Mouse (Mus musculus): ENCODE measurements around the gene Gm10272. TPM values are rescaled to one million over a fixed set of nuclear protein-coding genes. Genes with fewer than 3 reads are reported as not detected.

Gm10272 gene
- not detected in 2 replicates for polyA plus RNA-seq (2012; rRNA removed)

GRCm38 (mm10) chr10:77706326-77706725 is at the start of gene Gm10272:
TSS of gene Gm10272 (plus strand) at chr10:77706626.
- 97% methylated on average over 1 of the region's 1 CpGs for WGBS
- no peak within 1 kb of the TSS for H3K27ac ChIP-seq (ENCODE audit: insufficient read depth, low read length)
- no peak within 1 kb of the TSS for H3K4me3 ChIP-seq (replicated peaks; ENCODE audit: insufficient read depth, low read depth, low read length)
- TF ChIP-seq CTCF (IDR thresholded peaks at IDR 0.05; ENCODE audit: borderline replicate concordance, insufficient read depth, low read depth, low read length) (no peak), POLR2A (IDR thresholded peaks at IDR 0.05; ENCODE audit: borderline replicate concordance, insufficient read depth, low read length) (no peak)
- no peaks in the 10 kb centered on the region for H3K27me3 ChIP-seq (ENCODE audit: control insufficient read depth, insufficient read depth, low read length)
- no peaks in the 10 kb centered on the region for H3K4me1 ChIP-seq (ENCODE audit: control insufficient read depth, insufficient read depth, low read length)
- no peak for DNase-seq

DNA sequence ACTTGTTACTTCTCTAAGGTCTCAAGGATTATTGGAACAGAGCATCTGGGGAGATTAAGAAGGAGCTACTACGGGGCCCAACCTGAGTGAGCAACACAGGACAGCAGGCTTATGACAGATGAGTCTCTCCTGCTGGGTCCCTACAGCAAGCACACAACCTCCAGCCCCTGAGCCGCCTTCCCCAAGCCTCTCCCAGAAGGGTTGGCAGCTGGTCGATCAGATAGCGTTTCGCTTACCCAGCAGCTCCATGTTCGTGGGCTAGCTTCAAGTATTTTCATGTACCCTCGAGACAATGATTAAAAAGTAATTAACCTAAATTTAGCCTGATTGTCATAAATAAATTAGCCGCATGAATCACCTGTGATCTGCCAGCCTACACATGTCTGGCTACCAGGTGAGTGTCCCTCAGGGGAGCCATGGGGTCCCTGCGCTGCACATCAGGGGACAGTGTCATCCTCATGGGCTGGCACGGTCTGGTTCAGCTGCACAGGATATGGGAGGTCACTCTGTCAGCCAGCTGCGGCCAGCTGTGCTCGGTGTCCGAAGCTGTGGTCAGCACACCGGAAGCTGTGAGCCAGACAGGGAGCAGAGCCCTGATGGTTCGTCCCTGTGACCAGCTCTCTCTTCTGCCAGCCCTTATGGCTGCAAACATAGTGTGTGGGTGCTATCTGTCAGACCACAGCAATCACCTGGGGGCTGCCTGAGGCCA is 48.0 kb upstream of the Gm10272 start:
- no peak for DNase-seq
- H3K4me3 ChIP-seq (replicated peaks; ENCODE audit: insufficient read depth, low read depth, low read length), result no peak overlapping the region
- H3K27me3 ChIP-seq (ENCODE audit: control insufficient read depth, insufficient read depth, low read length), result no peaks in the 10 kb centered on the region
- 79% methylated on average over 15 of the region's 15 CpGs for WGBS
- TF ChIP-seq CTCF (IDR thresholded peaks at IDR 0.05; ENCODE audit: borderline replicate concordance, insufficient read depth, low read depth, low read length) (no peak), POLR2A (IDR thresholded peaks at IDR 0.05; ENCODE audit: borderline replicate concordance, insufficient read depth, low read length) (no peak)
- no peak overlapping the region for H3K27ac ChIP-seq (ENCODE audit: insufficient read depth, low read length)
- H3K4me1 ChIP-seq (ENCODE audit: control insufficient read depth, insufficient read depth, low read length), result no peaks in the 10 kb centered on the region

GRCm38 (mm10) chr10:77663949-77664665 is 42.3 kb upstream of the Gm10272 start:
- no peak for DNase-seq
- Histone ChIP-seq H3K27me3 (ENCODE audit: control insufficient read depth, insufficient read depth, low read length) (no peaks in the 10 kb centered on the region), H3K27ac (ENCODE audit: insufficient read depth, low read length) (no peak overlapping the region), H3K4me3 (replicated peaks; ENCODE audit: insufficient read depth, low read depth, low read length) (no peak overlapping the region), H3K4me1 (ENCODE audit: control insufficient read depth, insufficient read depth, low read length) (peaks cover 3% of the 10 kb centered on the region)
- WGBS, result 60% methylated on average over 43 of the region's 43 CpGs
- TF ChIP-seq CTCF (IDR thresholded peaks at IDR 0.05; ENCODE audit: borderline replicate concordance, insufficient read depth, low read depth, low read length) (no peak), POLR2A (IDR thresholded peaks at IDR 0.05; ENCODE audit: borderline replicate concordance, insufficient read depth, low read length) (no peak)

DNA sequence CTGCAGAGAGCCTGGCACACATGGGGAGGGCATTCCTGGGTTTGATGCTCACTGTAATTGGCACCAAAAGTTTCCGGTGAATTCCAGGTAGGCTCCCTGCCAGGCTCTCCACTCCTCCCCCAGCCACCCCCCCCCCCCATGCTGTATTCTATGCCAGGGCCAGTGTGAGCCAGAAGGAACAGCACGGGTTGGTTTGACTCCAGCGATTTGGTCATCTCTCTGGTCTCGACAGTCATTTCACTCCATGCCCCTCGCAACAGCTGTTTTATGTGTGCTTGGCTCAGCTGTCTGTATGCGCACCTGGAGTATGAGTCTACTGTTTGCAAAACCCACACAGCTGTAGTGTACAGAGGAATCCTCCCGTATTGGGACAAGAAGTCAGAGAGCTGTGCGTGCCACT is 40.1 kb upstream of the Gm10272 start:
- Histone ChIP-seq H3K27ac (ENCODE audit: insufficient read depth, low read length) (no peak overlapping the region), H3K27me3 (ENCODE audit: control insufficient read depth, insufficient read depth, low read length) (no peaks in the 10 kb centered on the region), H3K4me1 (ENCODE audit: control insufficient read depth, insufficient read depth, low read length) (peaks cover 3% of the 10 kb centered on the region), H3K4me3 (replicated peaks; ENCODE audit: insufficient read depth, low read depth, low read length) (no peak overlapping the region)
- TF ChIP-seq CTCF (IDR thresholded peaks at IDR 0.05; ENCODE audit: borderline replicate concordance, insufficient read depth, low read depth, low read length) (no peak), POLR2A (IDR thresholded peaks at IDR 0.05; ENCODE audit: borderline replicate concordance, insufficient read depth, low read length) (no peak)
- WGBS, result 12% methylated on average over 8 of the region's 8 CpGs
- DNase-seq, result no peak

DNA sequence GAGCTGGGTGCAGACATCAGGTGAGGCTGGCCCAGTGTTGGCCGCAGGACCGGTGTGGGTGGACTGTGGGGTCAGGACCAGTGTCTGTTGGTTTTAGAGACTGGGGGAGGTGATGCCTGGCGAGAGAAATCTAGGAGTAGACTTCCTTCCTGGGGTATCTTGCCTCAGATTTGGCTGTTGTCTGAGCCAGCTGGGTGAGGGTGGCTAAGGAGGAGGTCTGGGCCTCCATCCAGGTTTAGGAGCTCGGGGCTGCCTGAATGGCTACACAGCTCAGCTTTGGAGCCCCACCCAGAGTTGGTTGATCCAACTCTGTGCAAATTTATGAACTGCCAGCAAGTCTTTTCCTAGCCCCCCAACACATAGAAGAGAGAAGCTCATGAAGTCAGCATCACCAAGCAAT is 39.0 kb upstream of the Gm10272 start:
- WGBS, result 50% methylated on average over 4 of the region's 4 CpGs

DNA sequence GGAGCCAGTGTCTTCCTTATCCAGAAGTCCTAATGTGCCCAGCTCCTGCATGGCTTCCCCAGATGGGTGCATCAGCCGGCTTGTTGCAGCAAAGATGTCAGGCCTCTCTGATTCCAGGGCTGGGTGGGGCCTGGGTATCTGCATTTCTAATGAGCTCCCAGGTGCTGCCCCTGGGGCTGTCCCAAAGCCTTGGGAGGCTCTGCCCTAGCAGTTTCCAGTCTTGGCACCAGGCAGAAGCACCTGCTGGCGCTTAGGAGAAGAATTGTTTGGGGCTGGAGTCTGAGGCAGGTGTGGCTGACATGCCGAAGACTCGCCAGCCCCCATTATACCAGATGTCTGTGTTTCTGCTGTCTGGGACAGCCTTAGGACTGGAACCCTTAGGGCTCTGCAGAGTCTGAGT is 35.7 kb upstream of the Gm10272 start:
- Histone ChIP-seq H3K4me1 (ENCODE audit: control insufficient read depth, insufficient read depth, low read length) (peaks cover 3% of the 10 kb centered on the region), H3K27me3 (ENCODE audit: control insufficient read depth, insufficient read depth, low read length) (no peaks in the 10 kb centered on the region), H3K4me3 (replicated peaks; ENCODE audit: insufficient read depth, low read depth, low read length) (no peak overlapping the region), H3K27ac (ENCODE audit: insufficient read depth, low read length) (no peak overlapping the region)
- 70% methylated on average over 4 of the region's 4 CpGs for WGBS
- TF ChIP-seq POLR2A (IDR thresholded peaks at IDR 0.05; ENCODE audit: borderline replicate concordance, insufficient read depth, low read length) (no peak), CTCF (IDR thresholded peaks at IDR 0.05; ENCODE audit: borderline replicate concordance, insufficient read depth, low read depth, low read length) (no peak)
- DNase-seq, result no peak

More for the DNA sequence above, 39.0 kb upstream of the Gm10272 start:
- Histone ChIP-seq H3K27ac (ENCODE audit: insufficient read depth, low read length) (no peak overlapping the region), H3K4me3 (replicated peaks; ENCODE audit: insufficient read depth, low read depth, low read length) (no peak overlapping the region), H3K4me1 (ENCODE audit: control insufficient read depth, insufficient read depth, low read length) (peaks cover 3% of the 10 kb centered on the region), H3K27me3 (ENCODE audit: control insufficient read depth, insufficient read depth, low read length) (no peaks in the 10 kb centered on the region)
- DNase-seq, result no peak
- TF ChIP-seq CTCF (IDR thresholded peaks at IDR 0.05; ENCODE audit: borderline replicate concordance, insufficient read depth, low read depth, low read length) (no peak), POLR2A (IDR thresholded peaks at IDR 0.05; ENCODE audit: borderline replicate concordance, insufficient read depth, low read length) (no peak)

DNA sequence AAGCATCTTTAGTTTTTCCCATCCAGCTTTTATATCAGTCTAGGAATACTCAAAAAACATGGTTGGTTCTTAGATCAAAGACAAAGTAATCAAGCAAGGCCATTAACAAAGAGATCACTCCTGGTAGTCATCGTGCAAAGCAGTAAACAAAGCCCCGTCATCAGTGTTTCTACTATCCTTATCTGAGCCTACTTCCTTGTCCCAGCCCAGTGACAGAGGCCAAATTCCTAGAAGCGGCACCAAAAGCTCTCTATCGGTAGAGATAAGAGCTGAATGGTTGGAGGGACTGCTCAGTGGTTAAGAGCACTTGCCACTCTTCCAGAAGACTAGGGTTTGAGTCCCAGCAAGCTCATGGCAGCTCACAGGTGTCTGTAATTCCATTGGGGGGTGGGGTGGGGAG is 34.9 kb upstream of the Gm10272 start:
- Histone ChIP-seq H3K4me3 (replicated peaks; ENCODE audit: insufficient read depth, low read depth, low read length) (no peak overlapping the region), H3K4me1 (ENCODE audit: control insufficient read depth, insufficient read depth, low read length) (no peaks in the 10 kb centered on the region), H3K27ac (ENCODE audit: insufficient read depth, low read length) (no peak overlapping the region), H3K27me3 (ENCODE audit: control insufficient read depth, insufficient read depth, low read length) (no peaks in the 10 kb centered on the region)
- no peak for TF ChIP-seq CTCF (IDR thresholded peaks at IDR 0.05; ENCODE audit: borderline replicate concordance, insufficient read depth, low read depth, low read length)
- TF ChIP-seq POLR2A (IDR thresholded peaks at IDR 0.05; ENCODE audit: borderline replicate concordance, insufficient read depth, low read length), result no peak
- WGBS, result 94% methylated on average over 4 of the region's 4 CpGs
- no peak for DNase-seq

DNA sequence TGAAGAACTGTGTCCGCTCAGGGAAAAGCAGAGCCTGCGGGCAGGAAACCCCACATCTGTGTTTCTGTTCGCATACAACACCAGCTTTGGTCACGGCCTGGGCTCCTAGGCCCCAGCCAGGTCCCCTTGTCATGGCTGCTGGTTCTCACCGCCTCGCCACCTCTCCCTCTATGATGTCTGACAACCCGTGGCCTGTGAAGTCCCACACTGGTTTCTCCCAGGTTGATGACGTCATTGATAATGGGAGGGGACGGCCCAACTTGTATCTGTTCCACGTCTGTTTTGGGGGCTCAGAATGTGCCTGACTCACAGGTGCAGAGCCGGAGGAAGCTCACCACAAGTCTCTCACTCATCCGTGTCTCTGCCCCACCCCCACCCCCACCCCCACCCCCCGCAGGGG is 32.7 kb upstream of the Gm10272 start:
- TF ChIP-seq CTCF (IDR thresholded peaks at IDR 0.05; ENCODE audit: borderline replicate concordance, insufficient read depth, low read depth, low read length), result no peak
- no peak for TF ChIP-seq POLR2A (IDR thresholded peaks at IDR 0.05; ENCODE audit: borderline replicate concordance, insufficient read depth, low read length)
- no peaks in the 10 kb centered on the region; the same call in 1 of the 2 replicates for H3K27me3 ChIP-seq (ENCODE audit: control insufficient read depth, insufficient read depth, low read length)
- WGBS, result 59% methylated on average over 13 of the region's 13 CpGs
- no peak for DNase-seq
- H3K4me1 ChIP-seq (ENCODE audit: control insufficient read depth, insufficient read depth, low read length), result no peaks in the 10 kb centered on the region
- H3K27ac ChIP-seq (ENCODE audit: insufficient read depth, low read length), result no peak overlapping the region
- H3K4me3 ChIP-seq (replicated peaks; ENCODE audit: insufficient read depth, low read depth, low read length), result no peak overlapping the region

Data from cerebellum, adult 2 months (tissue).